In genomic region chr4:149735624-149736250, GRCm38 (mm10) we compare ENCODE assay signal across 8 mouse cellular contexts. TPM values are rescaled to one million over a fixed set of nuclear protein-coding genes. Genes with fewer than 3 reads are reported as not detected.
DNase-seq lines count a peak whose midpoint lies in the region; ATAC-seq and TF ChIP-seq lines count a peak whose summit lies in the region.

No protein-coding gene starts in this region.

- peak overlapping the region; percentile 94 for H3K27ac ChIP-seq in gastrocnemius, adult 2 months
- no peak overlapping the region for H3K27ac ChIP-seq in lung, embryonic 14.5 days (ENCODE audit: low read depth)
- no peak overlapping the region for H3K27ac ChIP-seq in limb, embryonic 10.5 days
- no peak overlapping the region for H3K27ac ChIP-seq in stomach, embryonic 15.5 days

- H3K4me3 ChIP-seq in gastrocnemius, adult 2 months: peak overlapping the region; percentile 1; the same call in 1 of the 2 replicates
- no peak overlapping the region for H3K4me3 ChIP-seq in lung, embryonic 14.5 days (ENCODE audit: low read depth, low read length)
- H3K4me3 ChIP-seq in limb, embryonic 10.5 days: peak overlapping the region; percentile 88; the same call in 1 of the 2 replicates
- H3K4me3 ChIP-seq in stomach, embryonic 15.5 days (replicated peaks): no peak overlapping the region

- intact Hi-C loops in gastrocnemius, adult 2 months (cut with DNase I): loop anchor here (5.0 kb wide), 1 partner anchor 218 kb away; the partner anchor contains the start of gene Ctnnbip1

- 64% methylated on average over 5 of the region's 5 CpGs for WGBS in lung, embryonic 14.5 days
- WGBS in limb, embryonic 10.5 days: 89% methylated on average over 5 of the region's 5 CpGs
- 69% methylated on average over 5 of the region's 5 CpGs for WGBS in stomach, embryonic 15.5 days

- peak overlapping the region; percentile 23 for H3K9ac ChIP-seq in lung, embryonic 14.5 days
- H3K9ac ChIP-seq in stomach, embryonic 15.5 days: no peak overlapping the region

- peaks cover 19% of the 10 kb centered on the region for H3K4me1 ChIP-seq in lung, embryonic 14.5 days (ENCODE audit: insufficient read depth)
- peaks cover 61% of the 10 kb centered on the region for H3K4me1 ChIP-seq in limb, embryonic 10.5 days
- H3K4me1 ChIP-seq in stomach, embryonic 15.5 days: peaks cover 45% of the 10 kb centered on the region

- H3K9me3 ChIP-seq in lung, embryonic 14.5 days (ENCODE audit: low read depth, low read length): no peaks in the 10 kb centered on the region
- H3K9me3 ChIP-seq in limb, embryonic 10.5 days (replicated peaks): no peaks in the 10 kb centered on the region
- H3K9me3 ChIP-seq in stomach, embryonic 15.5 days: no peaks in the 10 kb centered on the region

- peak; percentile 18 for DNase-seq in gastrocnemius, adult 2 months
- DNase-seq in gastrocnemius, postnatal 25 days: no peak
- DNase-seq in lung, embryonic 14.5 days: no peak
- DNase-seq in lung, postnatal 14 days: no peak
- no peak for DNase-seq in limb, embryonic 10.5 days (ENCODE audit: low spot score)
- no peak for DNase-seq in urinary bladder, postnatal 10 days (ENCODE audit: low spot score)
- DNase-seq in lung, adult 18-20 months: no peak

- no peak for ATAC-seq in lung, embryonic 14.5 days (ENCODE audit: insufficient read depth)
- ATAC-seq in stomach, embryonic 15.5 days (ENCODE audit: insufficient read depth, low FRiP score, low read depth): no peak

- peaks cover 14% of the 10 kb centered on the region for H3K36me3 ChIP-seq in lung, embryonic 14.5 days (ENCODE audit: insufficient read depth)
- peaks cover 39% of the 10 kb centered on the region for H3K36me3 ChIP-seq in limb, embryonic 10.5 days
- no peaks in the 10 kb centered on the region for H3K36me3 ChIP-seq in stomach, embryonic 15.5 days

- TF ChIP-seq CTCF in gastrocnemius, adult 2 months (IDR thresholded peaks at IDR 0.05): no peak
- TF ChIP-seq CTCF in lung, embryonic 14.5 days (IDR thresholded peaks at IDR 0.05; ENCODE audit: low read depth): no peak

- peak overlapping the region; percentile 99; the same call in 1 of the 2 replicates for H3K4me2 ChIP-seq in lung, embryonic 14.5 days
- peak overlapping the region; percentile 91; the same call in 1 of the 2 replicates for H3K4me2 ChIP-seq in stomach, embryonic 15.5 days

- no peaks in the 10 kb centered on the region for H3K27me3 ChIP-seq in lung, embryonic 14.5 days (ENCODE audit: insufficient read depth, low read length)
- no peaks in the 10 kb centered on the region for H3K27me3 ChIP-seq in limb, embryonic 10.5 days (ENCODE audit: low read depth, poor library complexity, severe bottlenecking)
- no peaks in the 10 kb centered on the region for H3K27me3 ChIP-seq in stomach, embryonic 15.5 days (replicated peaks)

RNA-seq across cellular contexts. Expression of gene Tmem201, which starts 2.1 kb away (rescaled TPM):
- total RNA-seq in gastrocnemius, adult 2 months (2021): 10 to 100 TPM; 37.2 to 51.0 TPM
- 10 to 100 TPM; 36.2 to 38.1 TPM for total RNA-seq in gastrocnemius, postnatal 25 days (2021)
- polyA plus RNA-seq in lung, embryonic 14.5 days (2014; fragmentation: Nextera tagmentation; extraction: Ambion mirVana): 24.7 and 30.3 TPM in 2 replicates
- 50.7 and 52.1 TPM in 2 replicates for polyA plus RNA-seq in limb, embryonic 10.5 days (2016; fragmentation: Nextera tagmentation; extraction: Ambion mirVana)
- 24.0 and 26.8 TPM in 2 replicates for polyA plus RNA-seq in stomach, embryonic 15.5 days (2015; fragmentation: Nextera tagmentation; extraction: Ambion mirVana)

RNA-seq across cellular contexts. Expression of gene Pik3cd, which starts 33.4 kb away (rescaled TPM):
- 1 to 10 TPM; 8.9 to 9.1 TPM for total RNA-seq in gastrocnemius, adult 2 months (2021)
- 1 to 10 TPM; 8.1 to 9.8 TPM for total RNA-seq in gastrocnemius, postnatal 25 days (2021)
- polyA plus RNA-seq in lung, embryonic 14.5 days (2014; fragmentation: Nextera tagmentation; extraction: Ambion mirVana): 4.9 and 5.5 TPM in 2 replicates
- 2.7 and 3.4 TPM in 2 replicates for polyA plus RNA-seq in limb, embryonic 10.5 days (2016; fragmentation: Nextera tagmentation; extraction: Ambion mirVana)
- polyA plus RNA-seq in stomach, embryonic 15.5 days (2015; fragmentation: Nextera tagmentation; extraction: Ambion mirVana): 5.0 and 5.1 TPM in 2 replicates

RNA-seq across cellular contexts. Expression of gene Slc25a33, which starts 38.3 kb away (rescaled TPM):
- total RNA-seq in gastrocnemius, adult 2 months (2021): 10 to 100 TPM; 11.3 to 11.7 TPM
- total RNA-seq in gastrocnemius, postnatal 25 days (2021): 10 to 100 TPM; 10.4 TPM
- 8.7 and 9.6 TPM in 2 replicates for polyA plus RNA-seq in lung, embryonic 14.5 days (2014; fragmentation: Nextera tagmentation; extraction: Ambion mirVana)
- 24.5 and 25.4 TPM in 2 replicates for polyA plus RNA-seq in limb, embryonic 10.5 days (2016; fragmentation: Nextera tagmentation; extraction: Ambion mirVana)
- polyA plus RNA-seq in stomach, embryonic 15.5 days (2015; fragmentation: Nextera tagmentation; extraction: Ambion mirVana): 10.4 and 10.6 TPM in 2 replicates

Comparison
In these comparisons a context has a peak if more than half of its experiments do, and no peak if none do; other contexts are left out.
1. H3K4me3 ChIP-seq: peak in gastrocnemius, adult 2 months (single experiment) and limb, embryonic 10.5 days (single experiment); none in lung, embryonic 14.5 days (single experiment) and stomach, embryonic 15.5 days (single experiment).